Mouse (Mus musculus) forebrain, embryonic 11.5 days (tissue): ENCODE data around the gene Ptpn1. TPM values are rescaled to one million over a fixed set of nuclear protein-coding genes. Genes with fewer than 3 reads are reported as not detected.

ENCODE experiments used
- ATAC-seq: fragments of 200-750 bp; cut with Nextera tagmentation; replicated peaks from 2 replicates; pipeline ENCODE4 v1.8.0; 2017; ENCODE audit warnings: moderate TSS enrichment; ENCODE audit not compliant: low FRiP score
- DNase-seq: peaks from one replicate; pipeline ENCODE4 v3.0.0-alpha.2; 2017; ENCODE audit warnings: low spot score
- H3K27ac ChIP-seq: fragments of 300-500 bp; sonication (generic); 2 replicates; pipeline ENCODE4 v1.5.1; 2014; ENCODE audit warnings: low read depth, low read length
- H3K27me3 ChIP-seq: fragments of 300-500 bp; sonication (generic); 2 replicates; pipeline ENCODE4 v1.6.1; 2014; ENCODE audit warnings: mild to moderate bottlenecking, low read length, mixed read lengths; ENCODE audit not compliant: control insufficient read depth, insufficient read depth
- H3K36me3 ChIP-seq: fragments of 300-500 bp; sonication (generic); 2 replicates; pipeline ENCODE4 v1.6.1; 2014; ENCODE audit warnings: mild to moderate bottlenecking, low read length, moderate library complexity, mixed read lengths; ENCODE audit not compliant: control insufficient read depth, insufficient read depth
- H3K4me1 ChIP-seq: fragments of 300-500 bp; sonication (generic); replicated peaks from 2 replicates; pipeline ENCODE4 v1.6.1; 2014; ENCODE audit warnings: low read length, mixed read lengths; ENCODE audit not compliant: control insufficient read depth, insufficient read depth
- H3K4me2 ChIP-seq: fragments of 300-500 bp; sonication (generic); 2 replicates; pipeline ENCODE4 v1.6.1; 2014; ENCODE audit warnings: low read depth, mild to moderate bottlenecking, low read length, moderate library complexity, mixed read lengths; ENCODE audit not compliant: severe bottlenecking
- H3K4me3 ChIP-seq: fragments of 300-500 bp; sonication (generic); 2 replicates; pipeline ENCODE4 v1.5.1; 2014; ENCODE audit warnings: low read depth, low read length
- H3K9ac ChIP-seq: fragments of 300-500 bp; sonication (generic); 2 replicates; pipeline ENCODE4 v1.6.1; 2014; ENCODE audit warnings: low read length
- H3K9me3 ChIP-seq: fragments of 300-500 bp; sonication (generic); 2 replicates; pipeline ENCODE4 v1.6.1; 2016; ENCODE audit warnings: low read length, mixed read lengths; ENCODE audit not compliant: control insufficient read depth
- WGBS: fragments of 180-500 bp; shearing (Covaris S2); extraction: QIAGEN DNeasy Blood & Tissue Kit; methylation state at CpG from one replicate; pipeline ENCODE4 v1.1.7; 2014; 5-methylcytosine and 5-hydroxymethylcytosine counted together
- polyA plus RNA-seq: library from polyadenylated mRNA; unstranded; fragments of >200 nt; fragmentation: Nextera tagmentation; extraction: Ambion mirVana; gene quantifications from 2 replicates; pipeline ENCODE4 v1.2.1, GENCODE M21; 2014

Gene Ptpn1
- polyA plus RNA-seq, 1 experiment from 2014 or later: 80.0 TPM

DNA sequence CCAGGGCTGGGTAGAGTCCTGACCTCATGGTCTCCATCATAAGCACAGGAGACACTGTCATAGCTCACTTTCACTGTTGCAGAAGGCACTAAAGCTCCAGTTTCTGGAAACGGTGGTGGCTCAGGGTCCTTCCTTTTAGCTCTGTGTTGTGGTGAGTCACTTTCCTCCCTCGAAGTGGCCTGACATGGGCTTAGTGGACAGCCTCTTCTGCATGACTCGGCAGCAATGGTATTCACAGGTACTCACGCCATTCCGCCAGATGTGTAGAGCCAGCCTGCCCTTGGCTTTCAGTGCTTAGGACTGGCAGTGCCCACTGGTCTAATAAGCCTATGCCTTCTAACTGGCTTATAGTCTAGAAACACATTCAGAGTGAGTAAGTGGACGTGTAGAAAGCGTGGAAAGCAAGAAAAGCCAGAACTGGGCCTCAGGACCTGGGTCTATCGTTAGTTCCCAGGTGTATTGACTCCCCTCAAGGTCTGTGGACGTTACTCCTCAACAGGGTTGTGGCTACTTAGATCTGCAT is 32.0 kb downstream of the Ptpn1 start:
- no peak for DNase-seq
- Histone ChIP-seq H3K27ac (no peak overlapping the region), H3K4me3 (no peak overlapping the region), H3K4me2 (no peak overlapping the region), H3K9ac (no peak overlapping the region), H3K9me3 (no peaks in the 10 kb centered on the region), H3K27me3 (no peaks in the 10 kb centered on the region), H3K4me1 (no peaks in the 10 kb centered on the region), H3K36me3 (peaks cover 3% of the 10 kb centered on the region; the same call in 1 of the 2 replicates)
- no peak for ATAC-seq
- WGBS: 89% methylated on average over 9 of the region's 9 CpGs

DNA sequence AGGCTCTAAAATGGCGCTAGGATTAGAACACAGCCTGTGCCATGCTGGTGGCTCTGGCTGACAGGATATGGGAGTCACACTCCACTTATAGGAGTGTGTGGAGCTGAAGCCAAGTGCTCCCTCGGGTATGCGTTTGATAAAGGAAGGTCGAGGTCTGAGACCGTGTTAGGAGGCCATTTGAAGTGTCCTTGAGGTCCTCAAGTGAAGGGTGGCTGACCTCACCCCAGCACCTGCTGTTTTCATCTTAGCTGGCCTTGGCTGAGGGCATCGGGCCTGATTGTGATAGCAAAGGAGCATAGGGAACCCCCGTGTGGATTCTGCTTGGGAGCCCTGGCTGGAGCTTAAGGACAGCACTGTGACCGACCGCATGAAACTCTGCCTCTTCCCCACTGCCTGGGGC is 32.5 kb downstream of the Ptpn1 start:
- 93% methylated on average over 9 of the region's 9 CpGs for WGBS

DNA sequence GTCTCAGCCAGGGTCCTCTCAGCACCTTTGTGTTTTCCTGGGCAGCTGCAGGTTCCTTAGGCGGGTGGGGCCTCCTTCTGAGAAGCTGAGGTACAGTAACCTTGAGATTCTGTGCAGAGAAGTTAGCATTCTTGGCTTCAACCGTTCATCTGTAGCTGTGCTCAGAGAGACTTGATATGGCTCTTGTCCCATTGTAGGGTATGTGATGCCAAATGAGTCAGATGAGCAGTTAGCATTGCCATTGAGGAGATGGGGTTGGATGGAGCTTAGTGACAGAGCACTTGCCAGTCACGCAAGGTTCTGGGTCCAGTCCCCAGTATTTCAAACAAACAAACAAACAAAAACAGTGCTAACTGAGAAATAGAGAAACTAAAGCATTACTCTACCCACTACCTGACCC is 34.1 kb downstream of the Ptpn1 start:
- Histone ChIP-seq H3K27me3 (no peaks in the 10 kb centered on the region), H3K9me3 (no peaks in the 10 kb centered on the region), H3K36me3 (peaks cover 3% of the 10 kb centered on the region; the same call in 1 of the 2 replicates), H3K4me3 (no peak overlapping the region), H3K4me2 (no peak overlapping the region), H3K9ac (no peak overlapping the region), H3K4me1 (no peaks in the 10 kb centered on the region), H3K27ac (no peak overlapping the region)
- 99% methylated on average over 3 of the region's 3 CpGs for WGBS
- ATAC-seq (no peak), DNase-seq (no peak)

More for the DNA sequence above, 32.5 kb downstream of the Ptpn1 start:
- peaks cover 3% of the 10 kb centered on the region; the same call in 1 of the 2 replicates for H3K36me3 ChIP-seq
- H3K4me3 ChIP-seq: no peak overlapping the region
- H3K27ac ChIP-seq: no peak overlapping the region
- H3K27me3 ChIP-seq: no peaks in the 10 kb centered on the region
- no peak overlapping the region for H3K9ac ChIP-seq
- H3K9me3 ChIP-seq: no peaks in the 10 kb centered on the region
- no peak for DNase-seq
- ATAC-seq: no peak
- no peak overlapping the region for H3K4me2 ChIP-seq
- no peaks in the 10 kb centered on the region for H3K4me1 ChIP-seq

DNA sequence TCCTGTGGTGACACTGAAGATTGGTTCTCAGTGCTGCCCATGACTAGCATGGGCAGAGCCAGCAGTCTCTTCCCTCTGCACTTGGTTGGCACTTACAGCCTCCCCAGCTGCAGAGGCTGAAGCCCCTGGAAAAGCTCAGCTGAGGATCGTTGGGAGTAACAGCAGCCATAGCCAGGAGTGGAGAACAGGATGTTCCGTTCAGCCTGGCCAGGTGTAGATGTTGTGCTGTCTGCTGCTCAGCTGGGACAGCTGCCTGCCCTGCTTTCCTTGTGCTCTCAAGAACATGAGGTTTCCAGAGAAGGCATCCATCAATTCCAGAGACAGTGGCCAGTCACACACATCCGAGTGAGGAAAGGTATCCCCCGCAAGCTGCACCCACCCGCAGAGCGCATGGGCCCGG is 36.6 kb downstream of the Ptpn1 start:
- 97% methylated on average over 7 of the region's 7 CpGs for WGBS
- ATAC-seq: no peak
- Histone ChIP-seq H3K4me1 (no peaks in the 10 kb centered on the region), H3K4me3 (no peak overlapping the region), H3K36me3 (peaks cover 3% of the 10 kb centered on the region; the same call in 1 of the 2 replicates), H3K9me3 (no peaks in the 10 kb centered on the region), H3K27ac (no peak overlapping the region), H3K4me2 (no peak overlapping the region), H3K27me3 (no peaks in the 10 kb centered on the region), H3K9ac (no peak overlapping the region)
- no peak for DNase-seq

DNA sequence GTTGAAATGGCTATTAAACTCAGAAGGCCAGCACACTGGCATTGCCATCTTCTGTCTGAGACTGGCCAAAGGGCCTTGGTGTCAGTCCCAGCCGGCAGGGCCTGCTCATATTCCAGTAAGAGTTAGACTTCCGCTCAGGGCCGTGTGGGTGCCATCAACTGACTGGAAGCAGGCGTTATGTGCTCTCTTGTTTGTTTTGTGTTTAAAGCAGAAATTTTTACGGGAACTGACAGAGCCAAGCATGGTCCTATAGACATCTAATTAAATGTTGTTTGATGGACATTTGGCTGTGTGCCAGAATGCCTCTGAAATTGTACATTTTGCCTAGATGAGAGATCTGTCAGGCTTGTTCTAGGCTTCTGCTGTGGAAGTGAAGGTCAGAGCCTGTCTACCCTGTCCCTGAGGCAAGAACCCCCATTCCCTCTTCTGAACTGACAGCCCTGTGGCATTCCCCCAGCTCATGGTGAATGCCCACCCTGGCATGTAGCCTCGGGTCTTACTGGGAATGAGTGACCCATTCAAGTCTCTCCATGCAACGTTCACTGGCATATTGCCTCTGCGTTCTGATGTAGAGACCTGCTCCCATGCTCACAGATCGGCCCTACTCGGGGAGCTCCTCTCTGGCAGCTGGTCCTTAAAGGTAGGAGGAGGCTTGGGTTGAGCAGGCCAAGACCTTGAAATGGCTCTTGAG is 38.1 kb downstream of the Ptpn1 start:
- WGBS: 94% methylated on average over 10 of the region's 10 CpGs
- H3K9ac ChIP-seq: no peak overlapping the region
- no peaks in the 10 kb centered on the region for H3K4me1 ChIP-seq
- H3K27ac ChIP-seq: no peak overlapping the region
- ATAC-seq (no peak), DNase-seq (no peak)
- H3K4me2 ChIP-seq: no peak overlapping the region
- no peaks in the 10 kb centered on the region for H3K9me3 ChIP-seq
- no peaks in the 10 kb centered on the region for H3K27me3 ChIP-seq
- H3K4me3 ChIP-seq: no peak overlapping the region
- peaks cover 3% of the 10 kb centered on the region; the same call in 1 of the 2 replicates for H3K36me3 ChIP-seq

DNA sequence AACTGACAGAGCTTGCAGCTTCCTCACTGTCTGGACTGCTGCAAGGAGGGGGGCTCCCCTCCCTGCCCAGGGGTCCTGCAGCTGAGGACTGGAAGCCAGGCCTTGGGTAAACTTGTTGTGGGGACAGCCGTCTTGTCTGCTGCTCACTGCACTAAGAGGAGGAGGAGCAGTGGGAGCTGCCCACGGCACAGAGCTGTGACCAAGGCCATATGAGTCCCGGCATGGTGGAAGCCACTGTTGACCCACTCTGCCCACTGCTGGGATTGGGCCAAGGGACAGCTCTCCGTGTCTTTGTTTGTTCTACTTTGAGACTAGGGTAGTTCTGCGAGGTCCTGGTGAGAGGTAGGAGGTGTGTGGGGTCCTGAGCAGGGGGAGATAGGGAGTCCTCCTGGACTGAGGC is 40.3 kb downstream of the Ptpn1 start:
- peaks cover 6% of the 10 kb centered on the region; the same call in 1 of the 2 replicates for H3K36me3 ChIP-seq
- no peaks in the 10 kb centered on the region for H3K9me3 ChIP-seq
- ATAC-seq: no peak
- no peak overlapping the region for H3K9ac ChIP-seq
- WGBS: 87% methylated on average over 5 of the region's 5 CpGs
- no peak overlapping the region for H3K4me2 ChIP-seq
- no peak overlapping the region for H3K27ac ChIP-seq
- H3K4me1 ChIP-seq: no peaks in the 10 kb centered on the region
- DNase-seq: no peak
- H3K27me3 ChIP-seq: no peaks in the 10 kb centered on the region
- H3K4me3 ChIP-seq: no peak overlapping the region

DNA sequence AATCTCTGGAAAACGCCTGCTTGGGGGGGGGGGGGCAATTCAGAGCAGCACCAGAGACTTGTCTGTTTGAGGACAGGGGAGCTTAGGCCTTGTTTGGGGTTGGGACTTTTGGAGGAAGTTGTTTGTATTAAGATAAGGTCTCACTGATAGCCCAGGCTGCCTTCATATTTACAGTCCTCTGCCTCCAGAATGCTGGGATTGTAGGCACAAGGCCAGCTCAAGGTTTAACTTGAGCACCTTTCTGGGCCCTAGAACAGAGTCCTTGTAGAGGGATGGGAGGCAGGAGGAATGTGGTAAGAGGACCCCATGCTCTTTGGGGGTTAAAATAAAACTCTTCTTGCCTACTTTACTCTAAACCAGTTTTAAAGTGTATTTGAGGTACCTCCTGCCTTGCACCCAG is 41.0 kb downstream of the Ptpn1 start:
- WGBS: 78% methylated on average over 1 of the region's 1 CpGs
- no peak for ATAC-seq
- Histone ChIP-seq H3K9me3 (no peaks in the 10 kb centered on the region), H3K4me2 (no peak overlapping the region), H3K27me3 (no peaks in the 10 kb centered on the region), H3K9ac (no peak overlapping the region), H3K4me1 (no peaks in the 10 kb centered on the region), H3K27ac (no peak overlapping the region), H3K4me3 (no peak overlapping the region), H3K36me3 (peaks cover 6% of the 10 kb centered on the region; the same call in 1 of the 2 replicates)
- DNase-seq: no peak

DNA sequence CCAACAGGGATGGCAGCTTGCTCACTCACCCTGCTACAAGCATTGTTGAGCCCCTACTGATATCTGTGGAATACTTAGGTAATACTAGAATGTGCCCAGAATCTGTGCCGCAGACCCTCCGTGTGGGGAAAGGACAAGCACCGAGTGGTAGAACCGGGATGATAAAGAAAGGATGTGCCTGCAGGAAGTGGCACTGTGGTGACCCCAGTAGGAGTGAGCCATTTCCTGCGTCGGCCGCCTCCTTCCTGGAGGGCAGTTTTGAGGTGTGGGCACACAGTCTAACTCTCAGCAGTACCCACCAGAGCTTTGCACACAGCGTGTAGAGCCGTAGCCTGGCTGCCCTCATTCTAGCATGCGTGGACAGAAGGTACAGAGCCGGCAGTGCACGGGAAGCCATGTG is 43.9 kb downstream of the Ptpn1 start:
- H3K4me3 ChIP-seq: no peak overlapping the region
- DNase-seq (no peak), ATAC-seq (no peak)
- no peaks in the 10 kb centered on the region for H3K9me3 ChIP-seq
- peaks cover 6% of the 10 kb centered on the region; the same call in 1 of the 2 replicates for H3K36me3 ChIP-seq
- H3K9ac ChIP-seq: no peak overlapping the region
- no peaks in the 10 kb centered on the region for H3K4me1 ChIP-seq
- 91% methylated on average over 12 of the region's 12 CpGs for WGBS
- H3K4me2 ChIP-seq: no peak overlapping the region
- H3K27ac ChIP-seq: no peak overlapping the region
- H3K27me3 ChIP-seq: no peaks in the 10 kb centered on the region

DNA sequence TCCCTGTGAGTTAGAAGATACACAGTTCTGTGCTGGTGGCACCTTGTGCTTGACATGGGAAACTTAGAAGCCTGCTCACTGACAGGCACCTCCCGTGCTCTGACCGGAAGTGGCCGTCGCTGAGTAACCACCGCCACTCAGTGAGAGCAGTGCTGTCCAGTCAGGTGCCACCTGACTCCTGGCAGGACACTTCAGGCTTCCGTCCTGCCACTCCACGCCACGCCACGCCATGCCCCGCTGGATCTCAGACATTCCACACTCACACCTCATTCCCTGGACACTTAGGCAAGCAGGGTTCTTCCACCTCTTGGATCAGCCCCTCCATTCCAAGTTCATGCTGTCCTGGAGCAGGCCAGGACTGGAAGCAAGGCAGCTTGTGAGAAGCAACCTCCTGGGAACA is 46.4 kb downstream of the Ptpn1 start:
- no peak for ATAC-seq
- Histone ChIP-seq H3K36me3 (peaks cover 6% of the 10 kb centered on the region; the same call in 1 of the 2 replicates), H3K4me1 (no peaks in the 10 kb centered on the region), H3K9me3 (no peaks in the 10 kb centered on the region), H3K4me3 (no peak overlapping the region), H3K27me3 (no peaks in the 10 kb centered on the region), H3K9ac (no peak overlapping the region), H3K27ac (no peak overlapping the region), H3K4me2 (no peak overlapping the region)
- DNase-seq: no peak
- 93% methylated on average over 10 of the region's 10 CpGs for WGBS
